Mouse (Mus musculus): ENCODE data around the gene Pgm5.

- no peak for TF ChIP-seq MAFK (IDR thresholded peaks at IDR 0.05; ENCODE audit: insufficient read depth, low read depth, low read length)
- no peak for TF ChIP-seq ZNF384 (IDR thresholded peaks at IDR 0.05; ENCODE audit: low read depth, low read length)
- TF ChIP-seq CHD2 (IDR thresholded peaks at IDR 0.05; ENCODE audit: low read depth, low read length) = no peak
- no peak for TF ChIP-seq ZC3H11A (IDR thresholded peaks at IDR 0.05; ENCODE audit: borderline replicate concordance, low read depth, low read length)
- no peak for TF ChIP-seq HCFC1 (IDR thresholded peaks at IDR 0.05; ENCODE audit: borderline replicate concordance, insufficient read depth, low read length)
Measured at GRCm38 (mm10) chr19:24762473-24763149, 99.0 kb downstream of the Pgm5 start.

Data from ES-E14 (cell line).